Comparison of ENCODE assay signal across 8 mouse cellular contexts in genomic region chr17:46703971-46704886, GRCm38 (mm10). TPM values are rescaled to one million over a fixed set of nuclear protein-coding genes. Genes with fewer than 3 reads are reported as not detected.
A peak's percentile ranks its signal among the peaks of the same experiment; 100 is the strongest.
DNase-seq lines count a peak whose midpoint lies in the region; ATAC-seq and TF ChIP-seq lines count a peak whose summit lies in the region.

No protein-coding gene starts in this region.

- peak overlapping the region; percentile 95 for H3K27ac ChIP-seq in heart, embryonic 15.5 days
- peak overlapping the region; percentile 85 for H3K27ac ChIP-seq in liver, postnatal 0 days (ENCODE audit: low read depth)

- H3K27me3 ChIP-seq in heart, embryonic 15.5 days = no peaks in the 10 kb centered on the region
- no peaks in the 10 kb centered on the region for H3K27me3 ChIP-seq in liver, postnatal 0 days (ENCODE audit: insufficient read depth, low read length)

- H3K4me3 ChIP-seq in heart, embryonic 15.5 days = peak overlapping the region; percentile 98
- peak overlapping the region; percentile 96 for H3K4me3 ChIP-seq in liver, postnatal 0 days (ENCODE audit: low read depth, low read length)

- DNase-seq in kidney, postnatal 4 days = peak; percentile 43 to 47
- no peak for DNase-seq in kidney, postnatal 25 days
- DNase-seq in adipocyte (ENCODE audit: low spot score) = peak; percentile 64
- DNase-seq in liver, postnatal 0 days = no peak
- peak; percentile 51 for DNase-seq in thymus, postnatal 4 days
- DNase-seq in left cerebral cortex, adult 8-10 months (ENCODE audit: low spot score in 2 of 2) = no peak
- no peak for DNase-seq in kidney, adult 18-20 months

- peak; percentile 78 for ATAC-seq in heart, embryonic 15.5 days (replicated peaks; ENCODE audit: insufficient number of reproducible peaks, insufficient read depth, low FRiP score, low read depth)
- peak; percentile 66 for ATAC-seq in liver, postnatal 0 days

- H3K9ac ChIP-seq in heart, embryonic 15.5 days = peak overlapping the region; percentile 96
- peak overlapping the region; percentile 94 for H3K9ac ChIP-seq in liver, postnatal 0 days (replicated peaks)

- no peaks in the 10 kb centered on the region for H3K9me3 ChIP-seq in heart, embryonic 15.5 days (replicated peaks)
- no peaks in the 10 kb centered on the region for H3K9me3 ChIP-seq in liver, postnatal 0 days (ENCODE audit: low read length)

- TF ChIP-seq EP300 in liver, postnatal 0 days (IDR thresholded peaks at IDR 0.05; ENCODE audit: low read depth) = no peak

- no peak for TF ChIP-seq CTCF in liver, postnatal 0 days (IDR thresholded peaks at IDR 0.05; ENCODE audit: low read depth)

- H3K4me1 ChIP-seq in heart, embryonic 15.5 days (replicated peaks) = peaks cover 30% of the 10 kb centered on the region
- peaks cover 21% of the 10 kb centered on the region for H3K4me1 ChIP-seq in liver, postnatal 0 days (ENCODE audit: insufficient read depth)

- WGBS in heart, embryonic 15.5 days = 4% methylated on average over 41 of the region's 41 CpGs
- 5% methylated on average over 33 of the region's 41 CpGs for WGBS in liver, postnatal 0 days (ENCODE audit: insufficient replicate concordance)

- H3K36me3 ChIP-seq in heart, embryonic 15.5 days = peaks cover under 1% of the 10 kb centered on the region; the same call in 1 of the 2 replicates
- no peaks in the 10 kb centered on the region; the same call in none of the 2 replicates for H3K36me3 ChIP-seq in liver, postnatal 0 days (replicated peaks; ENCODE audit: insufficient read depth, low read length)

- peak overlapping the region; percentile 91 for H3K4me2 ChIP-seq in heart, embryonic 15.5 days
- H3K4me2 ChIP-seq in liver, postnatal 0 days (ENCODE audit: low read depth, low read length) = peak overlapping the region; percentile 96

RNA-seq across cellular contexts. Expression of gene Ppp2r5d, which starts 0.7 kb away (rescaled TPM):
- 44.6 and 66.2 TPM in 2 replicates for polyA plus RNA-seq in heart, embryonic 15.5 days (2015; fragmentation: Nextera tagmentation; extraction: Ambion mirVana)
- 11.2 and 12.5 TPM in 2 replicates for polyA plus RNA-seq in liver, postnatal 0 days (2015; fragmentation: Nextera tagmentation; extraction: Ambion mirVana)
- 10 to 100 TPM; 90.0 to 95.9 (median 92.0) TPM for total RNA-seq in left cerebral cortex, adult 8-10 months (2022)

RNA-seq across cellular contexts. Expression of gene Pex6, which starts 7.0 kb away (rescaled TPM):
- 10.5 and 19.0 TPM in 2 replicates for polyA plus RNA-seq in heart, embryonic 15.5 days (2015; fragmentation: Nextera tagmentation; extraction: Ambion mirVana)
- polyA plus RNA-seq in liver, postnatal 0 days (2015; fragmentation: Nextera tagmentation; extraction: Ambion mirVana) = 11.6 and 12.6 TPM in 2 replicates
- 10 to 100 TPM; 43.0 to 46.5 (median 45.4) TPM for total RNA-seq in left cerebral cortex, adult 8-10 months (2022)

RNA-seq across cellular contexts. Expression of gene Klhdc3, which starts 23.5 kb away (rescaled TPM):
- 153 and 163 TPM in 2 replicates for polyA plus RNA-seq in heart, embryonic 15.5 days (2015; fragmentation: Nextera tagmentation; extraction: Ambion mirVana)
- 60.0 and 63.0 TPM in 2 replicates for polyA plus RNA-seq in liver, postnatal 0 days (2015; fragmentation: Nextera tagmentation; extraction: Ambion mirVana)
- total RNA-seq in left cerebral cortex, adult 8-10 months (2022) = 100 to 1,000 TPM; 175 to 193 (median 189) TPM

RNA-seq across cellular contexts. Expression of gene Gnmt, which starts 24.7 kb away (rescaled TPM):
- 1.2 and 1.8 TPM in 2 replicates for polyA plus RNA-seq in heart, embryonic 15.5 days (2015; fragmentation: Nextera tagmentation; extraction: Ambion mirVana)
- polyA plus RNA-seq in liver, postnatal 0 days (2015; fragmentation: Nextera tagmentation; extraction: Ambion mirVana) = 707 and 780 TPM in 2 replicates
- under 1 TPM in 3 of 4 experiments, not detected in 1; 0.43 to 0.74 (median 0.63) TPM for total RNA-seq in left cerebral cortex, adult 8-10 months (2022)

RNA-seq across cellular contexts. Expression of gene Mea1, which starts 25.6 kb away (rescaled TPM):
- 105 and 113 TPM in 2 replicates for polyA plus RNA-seq in heart, embryonic 15.5 days (2015; fragmentation: Nextera tagmentation; extraction: Ambion mirVana)
- polyA plus RNA-seq in liver, postnatal 0 days (2015; fragmentation: Nextera tagmentation; extraction: Ambion mirVana) = 52.3 and 56.9 TPM in 2 replicates
- 100 to 1,000 TPM; 108 to 117 (median 113) TPM for total RNA-seq in left cerebral cortex, adult 8-10 months (2022)

Comparison
In these comparisons a context has a peak if more than half of its experiments do, and no peak if none do; other contexts are left out.
1. DNase-seq: peak in kidney, postnatal 4 days (2 of 2), adipocyte (single experiment) and thymus, postnatal 4 days (single experiment); none in kidney, postnatal 25 days (0 of 2), liver, postnatal 0 days (single experiment), left cerebral cortex, adult 8-10 months (0 of 2) and kidney, adult 18-20 months (single experiment).